Mouse (Mus musculus) hindbrain, embryonic 11.5 days (tissue): Measurements from ENCODE around the gene Scn8a. TPM values are rescaled to one million over a fixed set of nuclear protein-coding genes. Genes with fewer than 3 reads are reported as not detected.

Experiments
- ATAC-seq: fragments of 200-750 bp; cut with Nextera tagmentation; 2 replicates; pipeline ENCODE4 v1.8.0; 2017; ENCODE audit warnings: mild to moderate bottlenecking, moderate TSS enrichment, moderate library complexity; ENCODE audit not compliant: low FRiP score
- DNase-seq: peaks from one replicate; pipeline ENCODE4 v3.0.0-alpha.2; 2015; ENCODE audit warnings: low spot score
- H3K27ac ChIP-seq: fragments of 300-500 bp; sonication (generic); 2 replicates; pipeline ENCODE4 v1.5.1; 2014; ENCODE audit warnings: mild to moderate bottlenecking, low read depth, low read length
- H3K27me3 ChIP-seq: fragments of 300-500 bp; sonication (generic); 2 replicates; pipeline ENCODE4 v1.6.1; 2014; ENCODE audit warnings: mild to moderate bottlenecking, low read length, moderate library complexity, mixed read lengths; ENCODE audit not compliant: control insufficient read depth, insufficient read depth
- H3K36me3 ChIP-seq: fragments of 300-500 bp; sonication (generic); 2 replicates; pipeline ENCODE4 v1.6.1; 2014; ENCODE audit warnings: mild to moderate bottlenecking, low read length, moderate library complexity, mixed read lengths; ENCODE audit not compliant: control insufficient read depth, insufficient read depth
- H3K4me1 ChIP-seq: fragments of 300-500 bp; sonication (generic); replicated peaks from 2 replicates; pipeline ENCODE4 v1.6.1; 2014; ENCODE audit warnings: low read length, mixed read lengths; ENCODE audit not compliant: control insufficient read depth, insufficient read depth
- H3K4me2 ChIP-seq: fragments of 300-500 bp; sonication (generic); replicated peaks from 2 replicates; pipeline ENCODE4 v1.6.1; 2014; ENCODE audit warnings: mild to moderate bottlenecking, low read depth, low read length
- H3K4me3 ChIP-seq: fragments of 300-500 bp; sonication (generic); 2 replicates; pipeline ENCODE4 v1.5.1; 2014; ENCODE audit warnings: low read depth, low read length
- H3K9ac ChIP-seq: fragments of 300-500 bp; sonication (generic); 2 replicates; pipeline ENCODE4 v1.6.1; 2014; ENCODE audit warnings: low read depth, low read length
- H3K9me3 ChIP-seq: fragments of 300-500 bp; sonication (generic); 2 replicates; pipeline ENCODE4 v1.6.1; 2016; ENCODE audit warnings: low read length; ENCODE audit not compliant: control insufficient read depth
- WGBS: fragments of 180-500 bp; shearing (Covaris S2); extraction: QIAGEN DNeasy Blood & Tissue Kit; methylation state at CpG from one replicate; pipeline ENCODE4 v1.1.7; 2014; 5-methylcytosine and 5-hydroxymethylcytosine counted together
- polyA plus RNA-seq: library from polyadenylated mRNA; unstranded; fragments of >200 nt; fragmentation: Nextera tagmentation; extraction: Ambion mirVana; gene quantifications from 2 replicates; pipeline ENCODE4 v1.2.1, GENCODE M21; 2014

Scn8a gene
- polyA plus RNA-seq, 1 experiment from 2014 or later, result 16.4 TPM

DNA sequence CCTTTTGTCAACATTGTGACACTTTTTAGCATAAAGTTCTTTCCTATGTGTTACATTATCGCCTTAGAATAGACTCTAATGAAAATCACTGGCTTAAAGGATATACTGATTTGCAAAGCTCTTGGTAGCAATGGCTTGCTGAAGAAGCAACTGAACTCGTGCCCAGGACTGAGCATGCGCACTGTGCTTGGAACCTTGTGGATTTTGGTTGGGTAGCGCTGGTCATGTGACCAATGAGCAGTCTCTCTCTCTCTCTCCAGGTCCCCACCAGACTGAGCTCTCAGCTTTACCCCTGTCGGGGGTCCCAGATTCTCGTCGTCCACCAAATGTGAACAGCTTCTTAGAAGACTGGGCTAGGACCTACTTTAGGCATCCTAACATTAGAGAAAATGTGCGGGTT lies 32.9 kb upstream of the Scn8a start:
- H3K27me3 ChIP-seq, result no peaks in the 10 kb centered on the region
- no peaks in the 10 kb centered on the region for H3K9me3 ChIP-seq
- WGBS, result 86% methylated on average over 8 of the region's 8 CpGs
- no peak for DNase-seq
- H3K27ac ChIP-seq, result no peak overlapping the region
- H3K36me3 ChIP-seq, result no peaks in the 10 kb centered on the region
- H3K9ac ChIP-seq, result no peak overlapping the region
- H3K4me2 ChIP-seq, result no peak overlapping the region
- H3K4me1 ChIP-seq, result no peaks in the 10 kb centered on the region
- H3K4me3 ChIP-seq, result no peak overlapping the region
- no peak for ATAC-seq

DNA sequence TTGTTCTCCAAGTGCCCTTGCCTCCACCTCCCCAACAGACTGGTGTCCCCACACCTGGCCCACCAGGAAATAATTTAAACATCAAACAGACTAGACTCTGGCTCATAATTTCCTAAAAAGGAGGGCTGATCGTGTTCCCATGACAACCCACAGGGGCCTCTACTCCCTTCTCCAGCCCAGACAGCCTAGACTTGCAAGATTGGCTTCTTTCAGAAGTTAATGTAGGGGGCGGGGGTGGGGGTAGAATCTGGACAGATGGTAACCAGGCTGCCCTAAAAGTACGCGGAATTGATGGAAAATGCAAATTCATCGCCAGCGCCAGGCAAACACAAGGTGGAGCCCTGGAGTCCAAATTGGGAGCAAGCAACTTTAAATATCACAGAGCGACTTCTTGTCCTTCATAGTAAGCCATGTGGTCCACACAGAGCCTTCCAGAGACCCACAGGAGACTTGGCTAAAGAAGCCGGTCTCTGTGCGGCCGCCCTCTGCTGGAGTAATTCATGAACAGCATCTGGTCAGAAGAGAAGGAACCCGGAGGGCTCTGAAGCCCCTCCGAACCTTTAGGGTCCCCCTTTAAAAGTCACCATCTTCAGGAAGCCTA lies 31.0 kb upstream of the Scn8a start:
- Histone ChIP-seq H3K27me3 (no peaks in the 10 kb centered on the region), H3K4me2 (no peak overlapping the region), H3K9me3 (no peaks in the 10 kb centered on the region), H3K9ac (no peak overlapping the region), H3K4me3 (no peak overlapping the region), H3K36me3 (no peaks in the 10 kb centered on the region), H3K4me1 (no peaks in the 10 kb centered on the region; the same call in 1 of the 2 replicates), H3K27ac (no peak overlapping the region)
- DNase-seq (peak; percentile 68), ATAC-seq (peak; percentile 43; the same call in 1 of the 2 replicates)
- 38% methylated on average over 12 of the region's 12 CpGs for WGBS

- ATAC-seq (no peak), DNase-seq (no peak)
- no peaks in the 10 kb centered on the region for H3K36me3 ChIP-seq
- H3K9ac ChIP-seq, result no peak overlapping the region
- H3K9me3 ChIP-seq, result no peaks in the 10 kb centered on the region
- no peak overlapping the region for H3K4me2 ChIP-seq
- H3K27ac ChIP-seq, result no peak overlapping the region
- H3K4me1 ChIP-seq, result peaks cover 4% of the 10 kb centered on the region; the same call in 1 of the 2 replicates
- no peak overlapping the region for H3K4me3 ChIP-seq
- WGBS, result 82% methylated on average over 7 of the region's 7 CpGs
- no peaks in the 10 kb centered on the region for H3K27me3 ChIP-seq
Measured at GRCm38 (mm10) chr15:100844336-100844735, 25.3 kb upstream of the Scn8a start.

DNA sequence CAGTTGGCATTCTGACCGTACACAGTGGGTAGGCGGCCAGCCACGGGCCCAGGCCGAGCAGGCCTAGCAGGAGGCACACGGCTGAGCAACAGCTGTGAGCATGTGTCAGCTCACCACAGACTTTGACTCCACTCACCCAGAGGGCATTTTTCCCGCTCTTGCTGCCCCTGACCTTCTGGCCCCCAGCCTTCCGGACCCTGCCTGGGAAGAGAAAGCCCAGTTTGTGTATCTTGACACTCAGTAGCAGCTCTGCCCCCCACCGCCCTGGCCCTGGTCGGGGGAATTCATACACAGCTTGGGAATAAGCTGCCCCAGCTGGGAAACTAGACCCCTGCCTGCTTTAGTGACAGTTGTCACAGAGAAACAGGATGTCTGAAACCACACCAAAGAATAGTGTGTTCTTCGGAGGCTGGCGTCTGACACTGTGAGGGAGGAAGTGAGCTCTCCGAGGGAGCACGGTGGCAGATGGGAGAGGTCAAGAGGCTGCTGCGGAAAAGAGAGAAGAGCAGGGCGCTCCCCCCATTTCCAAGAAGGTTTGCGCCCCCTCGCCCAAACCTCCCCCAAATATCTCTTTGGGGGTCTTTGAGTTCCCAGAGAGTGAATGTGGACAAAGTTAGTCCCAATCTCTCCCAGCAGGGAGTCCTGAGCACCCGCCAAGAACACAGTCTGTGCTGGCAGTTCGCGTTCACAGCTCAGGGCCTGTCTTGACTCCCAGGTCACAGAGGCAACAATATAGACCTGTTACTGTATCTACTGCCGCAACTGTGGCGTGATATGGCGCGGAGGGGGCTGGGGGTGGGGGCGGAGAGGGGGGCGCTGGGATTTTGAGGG lies 24.4 kb upstream of the Scn8a start:
- ATAC-seq (no peak), DNase-seq (peak; percentile 52)
- Histone ChIP-seq H3K4me2 (no peak overlapping the region), H3K9ac (no peak overlapping the region), H3K4me3 (no peak overlapping the region), H3K4me1 (peaks cover 4% of the 10 kb centered on the region; the same call in 1 of the 2 replicates), H3K27me3 (no peaks in the 10 kb centered on the region), H3K9me3 (no peaks in the 10 kb centered on the region), H3K36me3 (no peaks in the 10 kb centered on the region), H3K27ac (peak overlapping the region; percentile 37; the same call in 1 of the 2 replicates)
- 41% methylated on average over 26 of the region's 26 CpGs for WGBS

- no peak for DNase-seq
- no peak for ATAC-seq
- Histone ChIP-seq H3K9ac (no peak overlapping the region), H3K4me3 (no peak overlapping the region), H3K4me2 (no peak overlapping the region), H3K27ac (no peak overlapping the region), H3K9me3 (no peaks in the 10 kb centered on the region), H3K4me1 (peaks cover 4% of the 10 kb centered on the region; the same call in 1 of the 2 replicates), H3K27me3 (no peaks in the 10 kb centered on the region), H3K36me3 (no peaks in the 10 kb centered on the region)
- 88% methylated on average over 6 of the region's 6 CpGs for WGBS
Measured at GRCm38 (mm10) chr15:100847193-100847592, 22.5 kb upstream of the Scn8a start.

DNA sequence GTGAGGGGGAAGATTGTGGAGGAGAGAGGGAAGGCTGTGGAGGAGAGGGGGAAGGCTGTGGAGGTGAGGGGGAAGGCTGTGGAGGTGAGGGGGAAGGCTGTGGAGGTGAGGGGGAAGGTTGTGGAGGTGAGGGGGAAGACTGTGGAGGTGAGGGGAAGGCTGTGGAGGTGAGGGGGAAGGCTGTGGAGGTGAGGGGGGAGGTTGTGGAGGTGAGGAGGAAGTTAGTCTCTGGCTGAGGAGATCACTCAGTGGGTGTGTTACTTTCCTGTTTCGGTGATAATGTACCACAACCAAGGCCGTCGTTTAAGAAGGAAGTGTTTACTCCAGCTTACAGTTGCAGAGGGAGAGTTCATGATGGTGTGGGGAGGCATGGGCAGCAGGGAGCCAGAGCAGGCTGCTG lies 12.1 kb upstream of the Scn8a start:
- Histone ChIP-seq H3K9ac (no peak overlapping the region), H3K36me3 (no peaks in the 10 kb centered on the region), H3K27ac (no peak overlapping the region), H3K9me3 (no peaks in the 10 kb centered on the region), H3K4me3 (no peak overlapping the region), H3K27me3 (no peaks in the 10 kb centered on the region), H3K4me1 (no peaks in the 10 kb centered on the region), H3K4me2 (no peak overlapping the region)
- DNase-seq, result no peak
- WGBS, result 78% methylated on average over 3 of the region's 3 CpGs
- ATAC-seq, result no peak

DNA sequence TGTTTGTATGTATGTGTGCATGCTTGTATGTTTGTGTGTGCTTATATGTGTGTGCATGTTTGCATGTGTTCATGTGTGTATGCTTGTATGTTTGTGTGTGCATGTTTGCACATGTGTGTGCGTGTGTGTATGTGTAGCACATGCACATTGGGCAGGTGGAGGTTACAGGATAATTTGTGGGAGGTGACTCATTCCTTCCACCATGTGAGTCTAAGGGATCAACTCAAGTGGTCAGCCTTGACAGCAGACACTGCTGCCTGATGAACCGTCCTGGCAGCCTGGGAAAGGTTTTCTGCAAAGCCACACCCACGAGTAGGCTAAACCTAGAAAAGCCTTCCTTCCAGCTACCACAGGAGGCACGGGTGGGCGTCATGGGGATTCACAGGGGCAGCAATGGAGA lies 8.8 kb upstream of the Scn8a start:
- no peak for ATAC-seq
- no peak overlapping the region for H3K9ac ChIP-seq
- DNase-seq, result no peak
- no peaks in the 10 kb centered on the region for H3K27me3 ChIP-seq
- H3K27ac ChIP-seq, result no peak overlapping the region
- no peak overlapping the region for H3K4me2 ChIP-seq
- H3K4me3 ChIP-seq, result no peak overlapping the region
- 50% methylated on average over 5 of the region's 5 CpGs for WGBS
- no peaks in the 10 kb centered on the region for H3K4me1 ChIP-seq
- no peaks in the 10 kb centered on the region for H3K36me3 ChIP-seq
- H3K9me3 ChIP-seq, result no peaks in the 10 kb centered on the region

DNA sequence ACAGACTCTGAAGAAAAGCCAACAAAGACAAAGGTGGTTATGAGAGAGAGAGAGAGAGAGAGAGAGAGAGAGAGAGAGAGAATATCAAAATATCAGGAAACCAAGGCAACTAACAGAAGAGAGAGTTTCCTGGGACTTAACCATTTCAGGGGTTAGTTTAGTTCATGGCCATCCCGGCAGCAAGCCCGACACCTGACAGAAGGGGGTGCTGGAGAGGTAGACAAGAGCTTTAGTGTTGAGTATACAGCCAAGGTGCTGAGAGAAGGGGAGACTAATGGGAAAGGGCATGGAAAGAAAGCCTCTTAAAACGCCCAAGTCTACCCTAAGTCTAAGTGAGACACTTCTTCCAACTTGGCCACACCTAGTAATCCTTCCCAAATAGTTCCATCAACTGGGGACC lies 4.1 kb upstream of the Scn8a start:
- Histone ChIP-seq H3K4me3 (no peak overlapping the region), H3K27ac (no peak overlapping the region), H3K9me3 (no peaks in the 10 kb centered on the region), H3K27me3 (peaks cover 2% of the 10 kb centered on the region; the same call in 1 of the 2 replicates), H3K4me1 (no peaks in the 10 kb centered on the region), H3K4me2 (no peak overlapping the region), H3K36me3 (no peaks in the 10 kb centered on the region), H3K9ac (no peak overlapping the region)
- no peak for DNase-seq
- ATAC-seq, result no peak
- 52% methylated on average over 3 of the region's 3 CpGs for WGBS
